Mouse (Mus musculus): Measurements from ENCODE around the gene Dlg4. TPM values are rescaled to one million over a fixed set of nuclear protein-coding genes. Genes with fewer than 3 reads are reported as not detected.
A peak's percentile ranks its signal among the peaks of the same experiment; 100 is the strongest.

Gene Dlg4
- polyA plus RNA-seq (2015; fragmentation: Nextera tagmentation; extraction: Ambion mirVana), result 4.6 and 4.7 TPM in 2 replicates

GRCm38 (mm10) chr11:70016669-70017068 lies at the start of gene Dlg4:
Gene Dlg4, plus strand, starts transcription at chr11:70016942.
- ATAC-seq (replicated peaks; ENCODE audit: extremely low read depth, insufficient read depth, low FRiP score), result no peak
- H3K4me1 ChIP-seq (ENCODE audit: control insufficient read depth, insufficient read depth, low read length), result peaks cover 44% of the 10 kb centered on the region
- H3K9ac ChIP-seq (ENCODE audit: low read length), result no peak within 1 kb of the TSS
- H3K4me3 ChIP-seq (ENCODE audit: low read length), result no peak within 1 kb of the TSS
- peaks cover 13% of the 10 kb centered on the region for H3K36me3 ChIP-seq (ENCODE audit: control insufficient read depth, insufficient read depth)
- H3K27me3 ChIP-seq (ENCODE audit: control insufficient read depth, insufficient read depth, low read length), result no peaks in the 10 kb centered on the region
- no peaks in the 10 kb centered on the region for H3K9me3 ChIP-seq (replicated peaks; ENCODE audit: control insufficient read depth, low read length)
- H3K4me2 ChIP-seq (ENCODE audit: low read depth, low read length), result peak within 1 kb of the TSS; percentile 92; the same call in 1 of the 2 replicates
- 61% methylated on average over 3 of the region's 3 CpGs for WGBS
- H3K27ac ChIP-seq (ENCODE audit: low read length), result no peak within 1 kb of the TSS

DNA sequence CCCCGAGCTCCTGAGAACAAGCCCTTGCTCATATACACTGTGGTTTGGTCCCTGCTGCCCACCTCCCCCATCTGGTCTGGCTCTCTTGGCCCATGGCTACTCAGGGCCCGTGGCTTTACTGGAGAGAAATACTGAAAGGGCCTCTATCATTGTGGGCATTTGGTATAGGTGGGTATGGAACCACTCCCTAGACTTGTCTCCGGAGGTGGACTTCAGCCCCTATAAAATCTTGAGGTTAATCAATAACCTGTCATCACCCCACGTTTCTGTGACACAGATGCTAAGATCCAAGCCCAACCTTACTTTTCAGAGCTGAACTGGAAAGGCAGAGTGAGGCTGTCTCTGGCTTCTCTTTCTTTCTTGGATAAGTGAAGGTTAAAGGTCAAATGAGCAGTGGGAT lies 47.9 kb upstream of the Dlg4 start:
- Histone ChIP-seq H3K27me3 (ENCODE audit: control insufficient read depth, insufficient read depth, low read length) (peaks cover 34% of the 10 kb centered on the region), H3K4me2 (ENCODE audit: low read depth, low read length) (no peak overlapping the region), H3K4me3 (ENCODE audit: low read length) (no peak overlapping the region), H3K9ac (ENCODE audit: low read length) (no peak overlapping the region), H3K36me3 (ENCODE audit: control insufficient read depth, insufficient read depth) (peaks cover 28% of the 10 kb centered on the region), H3K4me1 (ENCODE audit: control insufficient read depth, insufficient read depth, low read length) (peaks cover 18% of the 10 kb centered on the region), H3K9me3 (replicated peaks; ENCODE audit: control insufficient read depth, low read length) (no peaks in the 10 kb centered on the region), H3K27ac (ENCODE audit: low read length) (no peak overlapping the region)
- WGBS, result 75% methylated on average over 4 of the region's 4 CpGs
- no peak for ATAC-seq (replicated peaks; ENCODE audit: extremely low read depth, insufficient read depth, low FRiP score)

GRCm38 (mm10) chr11:69970222-69970621 lies 46.5 kb upstream of the Dlg4 start:
- no peak for ATAC-seq (replicated peaks; ENCODE audit: extremely low read depth, insufficient read depth, low FRiP score)
- peaks cover 38% of the 10 kb centered on the region for H3K36me3 ChIP-seq (ENCODE audit: control insufficient read depth, insufficient read depth)
- peaks cover 21% of the 10 kb centered on the region for H3K27me3 ChIP-seq (ENCODE audit: control insufficient read depth, insufficient read depth, low read length)
- no peak overlapping the region for H3K27ac ChIP-seq (ENCODE audit: low read length)
- H3K9me3 ChIP-seq (replicated peaks; ENCODE audit: control insufficient read depth, low read length), result no peaks in the 10 kb centered on the region
- H3K9ac ChIP-seq (ENCODE audit: low read length), result no peak overlapping the region
- H3K4me2 ChIP-seq (ENCODE audit: low read depth, low read length), result no peak overlapping the region
- WGBS, result 84% methylated on average over 6 of the region's 6 CpGs
- peaks cover 18% of the 10 kb centered on the region for H3K4me1 ChIP-seq (ENCODE audit: control insufficient read depth, insufficient read depth, low read length)
- no peak overlapping the region for H3K4me3 ChIP-seq (ENCODE audit: low read length)

DNA sequence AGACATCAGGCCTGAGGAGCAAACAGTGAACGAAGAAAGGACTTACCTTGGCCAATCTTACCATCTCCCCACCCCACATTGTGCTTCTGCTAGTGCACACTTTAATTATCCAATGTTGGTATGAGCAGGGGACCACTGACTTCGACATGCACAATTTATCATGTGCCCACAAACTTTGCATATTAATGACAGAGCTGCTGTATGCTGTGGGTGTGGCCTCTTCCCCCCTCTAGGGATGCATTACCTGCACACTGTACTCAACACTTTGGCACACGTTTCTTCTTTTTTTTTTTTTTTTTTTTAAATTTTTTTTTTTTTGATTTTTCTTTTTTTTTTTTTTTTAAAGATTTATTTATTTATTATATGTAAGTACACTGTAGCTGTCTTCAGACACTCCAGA lies 46.0 kb upstream of the Dlg4 start:
- H3K27ac ChIP-seq (ENCODE audit: low read length), result no peak overlapping the region
- ATAC-seq (replicated peaks; ENCODE audit: extremely low read depth, insufficient read depth, low FRiP score), result no peak
- peaks cover 38% of the 10 kb centered on the region for H3K36me3 ChIP-seq (ENCODE audit: control insufficient read depth, insufficient read depth)
- no peak overlapping the region for H3K4me3 ChIP-seq (ENCODE audit: low read length)
- H3K9me3 ChIP-seq (replicated peaks; ENCODE audit: control insufficient read depth, low read length), result no peaks in the 10 kb centered on the region
- no peak overlapping the region for H3K9ac ChIP-seq (ENCODE audit: low read length)
- peaks cover 12% of the 10 kb centered on the region for H3K4me1 ChIP-seq (ENCODE audit: control insufficient read depth, insufficient read depth, low read length)
- peaks cover 17% of the 10 kb centered on the region for H3K27me3 ChIP-seq (ENCODE audit: control insufficient read depth, insufficient read depth, low read length)
- WGBS, result 84% methylated on average over 3 of the region's 3 CpGs
- no peak overlapping the region for H3K4me2 ChIP-seq (ENCODE audit: low read depth, low read length)

DNA sequence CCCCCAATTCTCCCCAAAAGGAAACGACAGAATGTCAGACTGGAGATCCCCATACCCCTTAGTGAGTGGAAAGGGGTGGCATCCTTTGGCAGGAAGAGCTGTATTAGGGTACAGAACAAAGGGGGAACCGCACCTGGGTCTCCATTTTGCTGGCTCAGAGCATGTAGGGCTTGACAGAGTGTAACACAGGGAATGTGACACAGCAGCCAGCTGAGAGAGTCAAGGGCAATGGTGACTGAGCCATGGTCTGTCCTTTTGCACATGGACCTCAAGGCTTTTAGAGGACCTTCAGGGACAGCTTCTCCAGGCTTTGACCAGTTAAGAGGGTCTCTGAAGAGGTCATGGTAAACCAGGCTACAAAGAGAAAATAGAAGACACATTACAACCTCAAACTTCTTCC lies 41.8 kb upstream of the Dlg4 start:
- Histone ChIP-seq H3K27ac (ENCODE audit: low read length) (no peak overlapping the region), H3K9me3 (replicated peaks; ENCODE audit: control insufficient read depth, low read length) (no peaks in the 10 kb centered on the region), H3K4me2 (ENCODE audit: low read depth, low read length) (no peak overlapping the region), H3K4me3 (ENCODE audit: low read length) (no peak overlapping the region), H3K4me1 (ENCODE audit: control insufficient read depth, insufficient read depth, low read length) (peaks cover 7% of the 10 kb centered on the region), H3K36me3 (ENCODE audit: control insufficient read depth, insufficient read depth) (peaks cover 33% of the 10 kb centered on the region), H3K27me3 (ENCODE audit: control insufficient read depth, insufficient read depth, low read length) (no peaks in the 10 kb centered on the region), H3K9ac (ENCODE audit: low read length) (no peak overlapping the region)
- ATAC-seq (replicated peaks; ENCODE audit: extremely low read depth, insufficient read depth, low FRiP score), result no peak
- WGBS, result 90% methylated on average over 2 of the region's 2 CpGs

- no peak for ATAC-seq (replicated peaks; ENCODE audit: extremely low read depth, insufficient read depth, low FRiP score)
These were observed 40.5 kb upstream of the Dlg4 start for GRCm38 (mm10) chr11:69976271-69976670.

GRCm38 (mm10) chr11:69979827-69980195 lies 36.9 kb upstream of the Dlg4 start:
- Histone ChIP-seq H3K4me3 (ENCODE audit: low read length) (peak overlapping the region; percentile 98), H3K9ac (ENCODE audit: low read length) (peak overlapping the region; percentile 75), H3K36me3 (ENCODE audit: control insufficient read depth, insufficient read depth) (peaks cover 21% of the 10 kb centered on the region), H3K9me3 (replicated peaks; ENCODE audit: control insufficient read depth, low read length) (no peaks in the 10 kb centered on the region), H3K4me1 (ENCODE audit: control insufficient read depth, insufficient read depth, low read length) (peaks cover 28% of the 10 kb centered on the region), H3K27me3 (ENCODE audit: control insufficient read depth, insufficient read depth, low read length) (no peaks in the 10 kb centered on the region), H3K27ac (ENCODE audit: low read length) (peak overlapping the region; percentile 100), H3K4me2 (ENCODE audit: low read depth, low read length) (peak overlapping the region; percentile 89)
- 1% methylated on average over 16 of the region's 16 CpGs for WGBS
- ATAC-seq (replicated peaks; ENCODE audit: extremely low read depth, insufficient read depth, low FRiP score), result no peak

More at GRCm38 (mm10) chr11:69976271-69976670, 40.5 kb upstream of the Dlg4 start:
- WGBS, result 56% methylated on average over 4 of the region's 4 CpGs
- Histone ChIP-seq H3K9ac (ENCODE audit: low read length) (no peak overlapping the region), H3K36me3 (ENCODE audit: control insufficient read depth, insufficient read depth) (peaks cover 26% of the 10 kb centered on the region), H3K27me3 (ENCODE audit: control insufficient read depth, insufficient read depth, low read length) (no peaks in the 10 kb centered on the region), H3K4me2 (ENCODE audit: low read depth, low read length) (no peak overlapping the region), H3K4me3 (ENCODE audit: low read length) (no peak overlapping the region), H3K4me1 (ENCODE audit: control insufficient read depth, insufficient read depth, low read length) (peaks cover 7% of the 10 kb centered on the region), H3K27ac (ENCODE audit: low read length) (no peak overlapping the region), H3K9me3 (replicated peaks; ENCODE audit: control insufficient read depth, low read length) (no peaks in the 10 kb centered on the region)

- H3K36me3 ChIP-seq (ENCODE audit: control insufficient read depth, insufficient read depth), result peaks cover 24% of the 10 kb centered on the region
These were observed 36.3 kb upstream of the Dlg4 start for GRCm38 (mm10) chr11:69980196-69981140.

GRCm38 (mm10) chr11:69981141-69981762 lies 35.5 kb upstream of the Dlg4 start, which contains the start of gene Ctdnep1:
Gene Ctdnep1, plus strand, starts transcription at chr11:69981156.
- Histone ChIP-seq H3K27me3 (ENCODE audit: control insufficient read depth, insufficient read depth, low read length) (no peaks in the 10 kb centered on the region), H3K36me3 (ENCODE audit: control insufficient read depth, insufficient read depth) (peaks cover 27% of the 10 kb centered on the region), H3K9ac (ENCODE audit: low read length) (peak within 1 kb of the TSS; percentile 95), H3K4me2 (ENCODE audit: low read depth, low read length) (peak within 1 kb of the TSS; percentile 89), H3K9me3 (replicated peaks; ENCODE audit: control insufficient read depth, low read length) (no peaks in the 10 kb centered on the region), H3K4me3 (ENCODE audit: low read length) (peak within 1 kb of the TSS; percentile 98), H3K27ac (ENCODE audit: low read length) (peak within 1 kb of the TSS; percentile 100), H3K4me1 (ENCODE audit: control insufficient read depth, insufficient read depth, low read length) (peaks cover 28% of the 10 kb centered on the region)
- under 1% methylated on average over 39 of the region's 43 CpGs for WGBS
- ATAC-seq (replicated peaks; ENCODE audit: extremely low read depth, insufficient read depth, low FRiP score), result no peak

More at GRCm38 (mm10) chr11:69980196-69981140, 36.3 kb upstream of the Dlg4 start:
- peak overlapping the region; percentile 89 for H3K4me2 ChIP-seq (ENCODE audit: low read depth, low read length)
- peak overlapping the region; percentile 100 for H3K27ac ChIP-seq (ENCODE audit: low read length)
- H3K9me3 ChIP-seq (replicated peaks; ENCODE audit: control insufficient read depth, low read length), result no peaks in the 10 kb centered on the region
- no peaks in the 10 kb centered on the region for H3K27me3 ChIP-seq (ENCODE audit: control insufficient read depth, insufficient read depth, low read length)
- H3K4me1 ChIP-seq (ENCODE audit: control insufficient read depth, insufficient read depth, low read length), result peaks cover 28% of the 10 kb centered on the region
- under 1% methylated on average over 41 of the region's 60 CpGs for WGBS
- H3K4me3 ChIP-seq (ENCODE audit: low read length), result peak overlapping the region; percentile 98
- H3K9ac ChIP-seq (ENCODE audit: low read length), result peak overlapping the region; percentile 95
- ATAC-seq (replicated peaks; ENCODE audit: extremely low read depth, insufficient read depth, low FRiP score), result peak; percentile 95
